Mouse (Mus musculus) liver, embryonic 11.5 days (tissue): ENCODE results near the gene Snx30. TPM values are rescaled to one million over a fixed set of nuclear protein-coding genes. Genes with fewer than 3 reads are reported as not detected.
A peak's percentile ranks its signal among the peaks of the same experiment; 100 is the strongest.
"Not testable (repeated sequence)": the region's sequence is repeated elsewhere in the genome, so short reads cannot be mapped to it uniquely, and the experiment has no call there.

Experiments
- ATAC-seq: fragments of 200-750 bp; cut with Nextera tagmentation; replicated peaks from 2 replicates; pipeline ENCODE4 v1.8.0; 2017; ENCODE audit warnings: moderate number of reproducible peaks, mild to moderate bottlenecking, moderate TSS enrichment, moderate library complexity; ENCODE audit not compliant: low FRiP score
- DNase-seq: peaks from one replicate; pipeline ENCODE4 v3.0.0-alpha.2; 2017; ENCODE audit warnings: low spot score
- H3K27ac ChIP-seq: fragments of 300-500 bp; sonication (generic); 2 replicates; pipeline ENCODE4 v1.5.1; 2014; ENCODE audit warnings: mild to moderate bottlenecking, low read depth, low read length, control low read depth
- H3K27me3 ChIP-seq: fragments of 300-500 bp; sonication (generic); replicated peaks from 2 replicates; pipeline ENCODE4 v1.6.1; 2014; ENCODE audit warnings: low read length, mixed read lengths; ENCODE audit not compliant: control insufficient read depth, insufficient read depth
- H3K36me3 ChIP-seq: fragments of 300-500 bp; sonication (generic); 2 replicates; pipeline ENCODE4 v1.6.1; 2014; ENCODE audit warnings: mild to moderate bottlenecking, low read length, moderate library complexity, mixed read lengths; ENCODE audit not compliant: control insufficient read depth, insufficient read depth
- H3K4me1 ChIP-seq: fragments of 300-500 bp; sonication (generic); replicated peaks from 2 replicates; pipeline ENCODE4 v1.6.1; 2014; ENCODE audit warnings: low read length, mixed read lengths; ENCODE audit not compliant: control insufficient read depth, insufficient read depth
- H3K4me2 ChIP-seq: fragments of 300-500 bp; sonication (generic); 2 replicates; pipeline ENCODE4 v1.6.1; 2014; ENCODE audit warnings: mild to moderate bottlenecking, control low read depth, moderate library complexity
- H3K4me3 ChIP-seq: fragments of 300-500 bp; sonication (generic); 2 replicates; pipeline ENCODE4 v1.5.1; 2014; ENCODE audit warnings: low read depth, low read length, control low read depth
- H3K9ac ChIP-seq: fragments of 300-500 bp; sonication (generic); 2 replicates; pipeline ENCODE4 v1.6.1; 2014; ENCODE audit warnings: low read depth, low read length, control low read depth
- H3K9me3 ChIP-seq: fragments of 300-500 bp; sonication (generic); 2 replicates; pipeline ENCODE4 v1.6.1; 2016; ENCODE audit warnings: low read length, inconsistent platforms, mixed read lengths; ENCODE audit not compliant: control insufficient read depth
- WGBS: fragments of 180-500 bp; shearing (Covaris S2); extraction: QIAGEN DNeasy Blood & Tissue Kit; methylation state at CpG from one replicate; pipeline ENCODE4 v1.1.7; 2014; 5-methylcytosine and 5-hydroxymethylcytosine counted together
- polyA plus RNA-seq: library from polyadenylated mRNA; unstranded; fragments of >200 nt; fragmentation: Nextera tagmentation; extraction: Ambion mirVana; gene quantifications from 2 replicates; pipeline ENCODE4 v1.2.1, GENCODE M21; 2014

Gene Snx30
- polyA plus RNA-seq, 1 experiment from 2014 or later = 5.7 TPM

DNA sequence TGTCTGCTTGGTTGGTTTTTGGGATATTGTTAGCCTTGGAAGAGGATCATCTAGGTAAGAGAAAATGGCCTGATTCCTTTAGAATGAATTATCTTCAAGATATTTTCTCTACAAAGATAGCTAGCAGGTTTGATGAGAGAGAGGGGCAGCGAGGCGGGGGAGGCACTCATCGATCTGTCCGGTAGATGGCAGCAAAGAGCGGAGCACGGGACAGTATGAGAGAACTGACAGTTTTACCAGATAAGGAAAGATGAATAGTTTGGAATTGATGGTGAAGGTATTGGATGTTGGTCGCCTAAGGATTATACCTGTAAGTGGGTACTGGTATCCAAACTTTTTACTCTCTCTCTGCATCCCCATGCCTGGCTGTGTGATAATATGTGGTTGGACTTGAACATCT lies 19.0 kb upstream of the Snx30 start:
- DNase-seq (peak; percentile 59), ATAC-seq (no peak)
- Histone ChIP-seq H3K27ac (no peak overlapping the region), H3K9me3 (no peaks in the 10 kb centered on the region), H3K4me1 (peaks cover 4% of the 10 kb centered on the region), H3K4me2 (no peak overlapping the region), H3K4me3 (no peak overlapping the region), H3K27me3 (no peaks in the 10 kb centered on the region), H3K9ac (no peak overlapping the region), H3K36me3 (no peaks in the 10 kb centered on the region)
- WGBS = 2% methylated on average over 7 of the region's 7 CpGs

DNA sequence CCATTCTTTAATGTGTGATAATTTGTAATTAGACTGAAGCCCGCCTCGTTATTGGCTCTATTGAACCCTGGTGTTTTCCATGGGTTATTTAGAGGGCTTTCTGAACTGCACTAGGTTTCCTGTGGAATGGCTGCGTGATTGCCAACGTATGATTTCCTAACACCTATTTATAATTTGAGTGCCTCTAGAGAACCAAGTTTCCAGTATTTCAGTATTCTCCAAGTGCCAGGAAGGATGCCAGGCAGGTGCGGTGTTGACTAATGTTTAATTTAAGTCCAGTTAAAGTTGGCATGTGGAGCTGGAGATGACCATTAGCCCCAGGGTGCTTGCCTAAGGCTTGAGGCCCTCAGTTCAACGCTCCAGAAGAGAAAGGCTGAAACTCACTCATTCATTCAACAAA lies 18.5 kb upstream of the Snx30 start:
- WGBS = 63% methylated on average over 6 of the region's 6 CpGs
- Histone ChIP-seq H3K27ac (no peak overlapping the region), H3K9me3 (no peaks in the 10 kb centered on the region), H3K4me3 (no peak overlapping the region), H3K36me3 (no peaks in the 10 kb centered on the region), H3K4me1 (0 out of 2 replicates have a peak, but pooled peaks cover 2% of the 10 kb centered on the region), H3K4me2 (no peak overlapping the region), H3K9ac (no peak overlapping the region), H3K27me3 (no peaks in the 10 kb centered on the region)
- ATAC-seq (no peak), DNase-seq (no peak)

DNA sequence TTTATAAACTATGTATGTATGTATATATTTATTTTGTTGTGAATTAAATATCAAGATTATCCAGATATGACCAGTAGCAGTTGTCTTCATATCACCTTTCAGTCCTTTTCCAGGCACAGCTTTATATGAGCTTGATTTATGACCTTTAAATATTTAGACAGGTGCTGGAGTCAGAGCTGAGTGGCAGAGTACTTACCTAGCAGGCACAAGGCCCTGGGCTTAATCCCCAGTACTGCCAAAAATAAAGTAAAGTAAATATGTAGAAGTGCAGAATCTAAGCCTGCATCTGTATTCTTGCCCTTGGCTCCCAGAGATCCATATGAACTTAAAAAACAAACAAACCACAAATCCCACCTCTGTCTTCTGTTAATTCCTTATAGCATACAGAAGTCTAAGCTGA lies 16.6 kb upstream of the Snx30 start:
- ATAC-seq (no peak), DNase-seq (no peak)
- Histone ChIP-seq H3K9ac (no peak overlapping the region), H3K4me3 (no peak overlapping the region), H3K27ac (no peak overlapping the region), H3K36me3 (no peaks in the 10 kb centered on the region), H3K4me2 (no peak overlapping the region), H3K9me3 (no peaks in the 10 kb centered on the region), H3K4me1 (no peaks in the 10 kb centered on the region), H3K27me3 (no peaks in the 10 kb centered on the region)

DNA sequence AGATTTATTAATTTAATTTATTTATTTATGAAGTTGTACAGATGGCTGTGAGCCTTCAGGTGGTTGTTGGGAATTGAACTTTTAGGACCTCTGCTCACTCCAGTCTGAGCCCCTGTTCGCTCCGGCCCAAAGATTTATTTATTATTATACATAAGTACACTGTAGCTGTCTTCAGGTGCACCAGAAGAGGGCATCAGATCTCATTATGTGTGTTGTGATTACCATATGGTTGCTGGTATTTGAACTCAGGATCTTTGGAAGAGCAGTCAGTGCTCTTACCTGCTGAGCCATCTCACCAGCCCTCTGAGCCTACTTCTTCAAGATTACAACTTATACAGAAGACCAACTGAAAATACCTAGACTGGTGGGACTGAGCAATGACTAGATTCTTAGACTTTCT lies 12.0 kb upstream of the Snx30 start:
- not testable (repeated sequence) for H3K9ac ChIP-seq, H3K27me3 ChIP-seq, H3K27ac ChIP-seq, H3K4me2 ChIP-seq, DNase-seq, ATAC-seq, H3K4me1 ChIP-seq, H3K9me3 ChIP-seq, H3K4me3 ChIP-seq, H3K36me3 ChIP-seq
- WGBS = 84% methylated on average over 2 of the region's 2 CpGs

DNA sequence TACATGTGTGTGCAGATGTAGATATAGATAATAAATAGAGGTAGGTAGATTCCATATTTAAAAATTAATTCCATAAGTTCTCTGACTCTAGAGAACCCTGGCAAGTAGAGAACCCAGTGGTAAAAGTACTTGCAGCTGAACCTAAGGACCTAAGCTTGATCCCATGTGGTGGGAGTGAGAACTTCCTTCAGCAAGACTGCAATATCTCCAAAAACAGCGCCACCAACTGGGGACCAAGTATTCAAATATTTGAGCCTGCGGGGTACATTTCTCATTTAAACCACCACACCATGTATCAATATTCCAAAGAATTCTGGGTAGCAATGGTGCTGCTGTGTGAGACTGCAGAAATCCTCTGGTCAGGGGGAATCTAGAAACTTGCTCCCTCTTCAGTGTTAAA lies 11.5 kb upstream of the Snx30 start:
- H3K9ac ChIP-seq = no peak overlapping the region
- WGBS = 69% methylated on average over 2 of the region's 2 CpGs
- DNase-seq (no peak), ATAC-seq (no peak)
- H3K4me2 ChIP-seq = no peak overlapping the region
- H3K27me3 ChIP-seq = no peaks in the 10 kb centered on the region
- no peaks in the 10 kb centered on the region for H3K36me3 ChIP-seq
- H3K9me3 ChIP-seq = no peaks in the 10 kb centered on the region
- no peak overlapping the region for H3K4me3 ChIP-seq
- no peak overlapping the region for H3K27ac ChIP-seq
- no peaks in the 10 kb centered on the region for H3K4me1 ChIP-seq

DNA sequence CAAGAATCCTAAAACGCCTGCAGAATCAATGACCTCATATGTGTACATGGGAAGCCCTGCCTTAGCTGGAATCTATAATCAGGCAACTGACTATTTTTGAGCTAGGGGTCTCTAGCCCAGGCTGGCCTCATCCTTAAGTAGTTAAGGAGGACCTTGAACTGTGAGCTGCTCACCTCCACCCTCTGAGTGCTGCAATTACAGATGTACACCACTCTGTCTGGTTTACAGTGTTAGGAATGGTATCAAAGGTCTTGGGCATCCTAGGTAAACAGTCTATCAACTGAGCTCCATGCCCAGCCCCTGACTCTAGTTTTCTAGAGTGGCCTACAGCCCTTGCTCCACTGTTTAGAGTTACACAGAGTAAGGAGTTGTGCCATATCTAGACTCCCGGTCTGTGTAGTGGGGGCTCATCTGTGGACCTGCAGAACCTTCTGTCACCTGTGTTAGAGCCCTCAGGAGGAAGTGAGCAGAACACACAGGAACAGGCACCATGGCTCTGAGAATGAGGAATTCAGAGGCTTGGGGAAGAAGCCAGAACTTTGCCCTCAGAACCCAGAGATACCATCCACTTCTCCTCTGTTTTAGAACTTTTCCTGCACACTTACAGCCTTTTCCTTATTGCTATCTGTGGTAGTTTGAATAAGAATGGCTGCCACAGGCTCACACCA lies 9.7 kb upstream of the Snx30 start:
- no peak for ATAC-seq
- H3K4me3 ChIP-seq = no peak overlapping the region
- H3K4me2 ChIP-seq = no peak overlapping the region
- H3K9me3 ChIP-seq = no peaks in the 10 kb centered on the region
- no peak overlapping the region for H3K27ac ChIP-seq
- no peaks in the 10 kb centered on the region for H3K36me3 ChIP-seq
- WGBS = 62% methylated on average over 2 of the region's 2 CpGs
- H3K27me3 ChIP-seq = no peaks in the 10 kb centered on the region
- no peak overlapping the region for H3K9ac ChIP-seq
- no peaks in the 10 kb centered on the region for H3K4me1 ChIP-seq
- DNase-seq = no peak

DNA sequence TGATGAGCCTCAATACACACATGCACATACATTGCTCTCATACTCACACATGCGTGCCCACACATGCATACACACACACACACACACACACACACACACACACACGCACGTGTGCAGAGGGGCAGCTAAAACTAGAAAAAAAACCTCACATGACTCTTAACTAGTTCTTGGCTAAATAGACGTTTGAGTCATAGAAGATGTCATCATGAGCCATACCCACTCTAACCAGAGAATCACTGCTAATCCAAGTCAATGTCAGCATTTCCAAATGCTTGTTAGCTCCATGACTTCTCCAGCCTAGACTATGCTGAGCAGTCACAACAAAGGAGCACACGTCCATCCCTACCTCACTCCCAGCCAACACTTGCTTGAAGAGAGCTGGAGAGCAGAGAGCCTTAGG lies 5.5 kb upstream of the Snx30 start:
- ATAC-seq (no peak), DNase-seq (no peak)
- H3K27ac ChIP-seq = no peak overlapping the region
- WGBS = 86% methylated on average over 5 of the region's 5 CpGs
- no peak overlapping the region for H3K9ac ChIP-seq
- H3K36me3 ChIP-seq = no peaks in the 10 kb centered on the region
- no peak overlapping the region for H3K4me2 ChIP-seq
- H3K4me1 ChIP-seq = peaks cover 18% of the 10 kb centered on the region
- no peaks in the 10 kb centered on the region for H3K9me3 ChIP-seq
- no peak overlapping the region for H3K4me3 ChIP-seq
- no peaks in the 10 kb centered on the region for H3K27me3 ChIP-seq

DNA sequence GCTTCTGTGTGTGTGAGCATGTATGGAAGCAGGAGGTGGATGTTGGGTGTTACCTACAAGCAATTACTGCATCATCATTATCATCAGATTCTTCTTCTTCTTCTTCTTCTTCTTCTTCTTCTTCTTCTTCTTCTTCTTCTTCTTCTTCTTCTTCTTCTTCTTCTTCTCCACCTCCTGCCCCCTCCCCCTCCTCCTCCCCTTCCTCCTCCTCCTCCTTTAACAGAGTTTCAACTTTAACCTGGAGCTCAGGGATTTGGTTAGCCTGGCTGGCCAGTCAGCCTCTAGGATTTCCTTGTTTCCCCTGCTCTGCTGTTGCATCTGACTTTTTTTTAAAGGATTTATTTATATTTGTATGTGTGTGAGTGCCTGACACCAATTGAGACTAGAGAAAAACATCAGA lies 4.2 kb upstream of the Snx30 start, which contains the start of gene Inip:
Gene Inip, minus strand, starts transcription at position 101 of the 400 bp plus-strand sequence.
- DNase-seq (no peak), ATAC-seq (no peak)
- Histone ChIP-seq H3K27me3 (no peaks in the 10 kb centered on the region), H3K9me3 (no peaks in the 10 kb centered on the region), H3K4me2 (no peak within 1 kb of the TSS), H3K36me3 (no peaks in the 10 kb centered on the region), H3K9ac (no peak within 1 kb of the TSS), H3K4me1 (peaks cover 20% of the 10 kb centered on the region), H3K27ac (peak within 1 kb of the TSS; percentile 53; the same call in 1 of the 2 replicates), H3K4me3 (no peak within 1 kb of the TSS)

DNA sequence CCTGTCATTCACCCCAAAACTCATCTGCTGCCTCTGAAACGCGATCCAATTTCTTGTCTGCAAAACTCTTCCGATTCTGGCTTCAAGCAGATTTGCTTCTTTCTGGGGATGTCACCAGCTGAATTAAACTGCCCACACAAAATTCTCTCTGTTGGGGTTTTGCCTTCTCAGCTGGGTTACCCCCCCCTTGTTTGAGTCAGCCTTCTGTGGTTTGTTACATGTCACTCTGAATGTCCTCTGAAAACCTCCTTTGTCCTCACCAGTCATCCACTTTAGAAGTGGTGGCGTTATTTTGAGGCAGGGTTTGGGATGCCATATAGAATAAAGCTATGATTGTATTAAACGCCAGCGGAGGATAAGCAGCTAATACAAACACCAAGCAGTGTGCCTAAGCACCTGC lies 3.5 kb upstream of the Snx30 start:
- H3K4me3 ChIP-seq = no peak overlapping the region
- ATAC-seq (no peak), DNase-seq (no peak)
- no peak overlapping the region for H3K4me2 ChIP-seq
- peak overlapping the region; percentile 53; the same call in 1 of the 2 replicates for H3K27ac ChIP-seq
- WGBS = 84% methylated on average over 6 of the region's 6 CpGs
- no peaks in the 10 kb centered on the region for H3K27me3 ChIP-seq
- peaks cover 25% of the 10 kb centered on the region for H3K4me1 ChIP-seq
- H3K36me3 ChIP-seq = no peaks in the 10 kb centered on the region
- H3K9ac ChIP-seq = no peak overlapping the region
- H3K9me3 ChIP-seq = no peaks in the 10 kb centered on the region
